Mouse (Mus musculus) brain, embryonic 14.5 days (tissue): ENCODE measurements around the gene Pola1.

ENCODE experiments used
- CTCF ChIP-seq: fragments of 200-500 bp; IDR thresholded peaks from 2 replicates; pipeline ENCODE4 v1.5.1; 2012; ENCODE audit warnings: inconsistent platforms, mild to moderate bottlenecking, moderate library complexity, borderline replicate concordance; ENCODE audit not compliant: insufficient read depth, insufficient read length; ENCODE audit errors: extremely low read depth
- POLR2A ChIP-seq: fragments of 200-500 bp; IDR thresholded peaks from 2 replicates; pipeline ENCODE4 v1.6.1; 2012; ENCODE audit warnings: mild to moderate bottlenecking, inconsistent platforms, borderline replicate concordance; ENCODE audit not compliant: poor library complexity, insufficient read depth, insufficient read length, severe bottlenecking; ENCODE audit errors: extremely low read depth

DNA sequence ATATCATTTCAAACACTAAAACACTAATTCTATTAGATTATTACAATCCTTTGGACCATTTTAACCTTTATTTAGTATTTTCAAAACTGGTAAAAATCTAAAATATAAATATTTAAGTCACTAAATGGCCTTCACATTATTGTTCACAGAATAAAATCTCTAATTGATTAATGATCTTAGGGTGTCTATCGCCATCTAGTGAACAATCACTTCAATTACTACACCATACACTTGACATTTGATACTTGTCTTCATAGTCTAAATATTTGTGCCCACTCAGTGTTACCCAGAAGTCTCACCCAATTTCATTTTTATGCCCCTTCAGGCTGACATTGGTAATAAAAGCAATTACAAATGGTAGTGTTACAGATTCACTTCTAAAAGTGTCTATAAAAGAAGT lies 74.8 kb downstream of the Pola1 start:
- TF ChIP-seq CTCF (no peak), POLR2A (no peak)
